Mouse (Mus musculus) hindbrain, embryonic 11.5 days (tissue): ENCODE results near the gene Rgs5. TPM values are rescaled to one million over a fixed set of nuclear protein-coding genes. Genes with fewer than 3 reads are reported as not detected.
A peak's percentile ranks its signal among the peaks of the same experiment; 100 is the strongest.

Experiments
- ATAC-seq: fragments of 200-750 bp; cut with Nextera tagmentation; 2 replicates; pipeline ENCODE4 v1.8.0; 2017; ENCODE audit warnings: mild to moderate bottlenecking, moderate TSS enrichment, moderate library complexity; ENCODE audit not compliant: low FRiP score
- DNase-seq: peaks from one replicate; pipeline ENCODE4 v3.0.0-alpha.2; 2015; ENCODE audit warnings: low spot score
- H3K27ac ChIP-seq: fragments of 300-500 bp; sonication (generic); 2 replicates; pipeline ENCODE4 v1.5.1; 2014; ENCODE audit warnings: mild to moderate bottlenecking, low read depth, low read length
- H3K27me3 ChIP-seq: fragments of 300-500 bp; sonication (generic); 2 replicates; pipeline ENCODE4 v1.6.1; 2014; ENCODE audit warnings: mild to moderate bottlenecking, low read length, moderate library complexity, mixed read lengths; ENCODE audit not compliant: control insufficient read depth, insufficient read depth
- H3K36me3 ChIP-seq: fragments of 300-500 bp; sonication (generic); 2 replicates; pipeline ENCODE4 v1.6.1; 2014; ENCODE audit warnings: mild to moderate bottlenecking, low read length, moderate library complexity, mixed read lengths; ENCODE audit not compliant: control insufficient read depth, insufficient read depth
- H3K4me1 ChIP-seq: fragments of 300-500 bp; sonication (generic); replicated peaks from 2 replicates; pipeline ENCODE4 v1.6.1; 2014; ENCODE audit warnings: low read length, mixed read lengths; ENCODE audit not compliant: control insufficient read depth, insufficient read depth
- H3K4me2 ChIP-seq: fragments of 300-500 bp; sonication (generic); replicated peaks from 2 replicates; pipeline ENCODE4 v1.6.1; 2014; ENCODE audit warnings: mild to moderate bottlenecking, low read depth, low read length
- H3K4me3 ChIP-seq: fragments of 300-500 bp; sonication (generic); 2 replicates; pipeline ENCODE4 v1.5.1; 2014; ENCODE audit warnings: low read depth, low read length
- H3K9ac ChIP-seq: fragments of 300-500 bp; sonication (generic); 2 replicates; pipeline ENCODE4 v1.6.1; 2014; ENCODE audit warnings: low read depth, low read length
- H3K9me3 ChIP-seq: fragments of 300-500 bp; sonication (generic); 2 replicates; pipeline ENCODE4 v1.6.1; 2016; ENCODE audit warnings: low read length; ENCODE audit not compliant: control insufficient read depth
- WGBS: fragments of 180-500 bp; shearing (Covaris S2); extraction: QIAGEN DNeasy Blood & Tissue Kit; methylation state at CpG from one replicate; pipeline ENCODE4 v1.1.7; 2014; 5-methylcytosine and 5-hydroxymethylcytosine counted together
- polyA plus RNA-seq: library from polyadenylated mRNA; unstranded; fragments of >200 nt; fragmentation: Nextera tagmentation; extraction: Ambion mirVana; gene quantifications from 2 replicates; pipeline ENCODE4 v1.2.1, GENCODE M21; 2014

Gene Rgs5
- polyA plus RNA-seq = 3.0 and 3.7 TPM in 2 replicates

- Histone ChIP-seq H3K27me3 (no peaks in the 10 kb centered on the region), H3K9ac (no peak within 1 kb of the TSS), H3K4me3 (no peak within 1 kb of the TSS), H3K36me3 (no peaks in the 10 kb centered on the region), H3K4me1 (no peaks in the 10 kb centered on the region), H3K9me3 (no peaks in the 10 kb centered on the region), H3K4me2 (no peak within 1 kb of the TSS), H3K27ac (no peak within 1 kb of the TSS)
- DNase-seq = peak; percentile 21
- 25% methylated on average over 8 of the region's 8 CpGs for WGBS
- ATAC-seq = no peak
Observed at GRCm38 (mm10) chr1:169655256-169655655, at the start of gene Rgs5. TSS of gene Rgs5 (plus strand) at chr1:169655501.

- ATAC-seq = no peak
- no peaks in the 10 kb centered on the region for H3K36me3 ChIP-seq
- H3K9ac ChIP-seq = no peak overlapping the region
- no peak overlapping the region for H3K4me3 ChIP-seq
- DNase-seq = no peak
- no peaks in the 10 kb centered on the region for H3K27me3 ChIP-seq
- 58% methylated on average over 3 of the region's 3 CpGs for WGBS
- H3K4me2 ChIP-seq = no peak overlapping the region
- no peak overlapping the region for H3K27ac ChIP-seq
- H3K9me3 ChIP-seq = no peaks in the 10 kb centered on the region
- no peaks in the 10 kb centered on the region for H3K4me1 ChIP-seq
Observed at GRCm38 (mm10) chr1:169606164-169606563, 49.1 kb upstream of the Rgs5 start.

GRCm38 (mm10) chr1:169629738-169630137 is 25.6 kb upstream of the Rgs5 start:
- H3K4me1 ChIP-seq = no peaks in the 10 kb centered on the region
- ATAC-seq = no peak
- no peak overlapping the region for H3K27ac ChIP-seq
- H3K27me3 ChIP-seq = no peaks in the 10 kb centered on the region
- H3K9ac ChIP-seq = no peak overlapping the region
- H3K4me3 ChIP-seq = no peak overlapping the region
- DNase-seq = no peak
- H3K36me3 ChIP-seq = no peaks in the 10 kb centered on the region
- H3K9me3 ChIP-seq = no peaks in the 10 kb centered on the region
- 92% methylated on average over 7 of the region's 7 CpGs for WGBS
- no peak overlapping the region for H3K4me2 ChIP-seq

GRCm38 (mm10) chr1:169637251-169637750 is 18.0 kb upstream of the Rgs5 start:
- WGBS = 73% methylated on average over 14 of the region's 14 CpGs
- ATAC-seq = no peak
- H3K27me3 ChIP-seq = no peaks in the 10 kb centered on the region
- no peak overlapping the region for H3K4me2 ChIP-seq
- no peak overlapping the region for H3K9ac ChIP-seq
- H3K4me3 ChIP-seq = no peak overlapping the region
- no peak overlapping the region for H3K27ac ChIP-seq
- no peaks in the 10 kb centered on the region for H3K9me3 ChIP-seq
- DNase-seq = no peak
- H3K4me1 ChIP-seq = no peaks in the 10 kb centered on the region
- no peaks in the 10 kb centered on the region for H3K36me3 ChIP-seq

DNA sequence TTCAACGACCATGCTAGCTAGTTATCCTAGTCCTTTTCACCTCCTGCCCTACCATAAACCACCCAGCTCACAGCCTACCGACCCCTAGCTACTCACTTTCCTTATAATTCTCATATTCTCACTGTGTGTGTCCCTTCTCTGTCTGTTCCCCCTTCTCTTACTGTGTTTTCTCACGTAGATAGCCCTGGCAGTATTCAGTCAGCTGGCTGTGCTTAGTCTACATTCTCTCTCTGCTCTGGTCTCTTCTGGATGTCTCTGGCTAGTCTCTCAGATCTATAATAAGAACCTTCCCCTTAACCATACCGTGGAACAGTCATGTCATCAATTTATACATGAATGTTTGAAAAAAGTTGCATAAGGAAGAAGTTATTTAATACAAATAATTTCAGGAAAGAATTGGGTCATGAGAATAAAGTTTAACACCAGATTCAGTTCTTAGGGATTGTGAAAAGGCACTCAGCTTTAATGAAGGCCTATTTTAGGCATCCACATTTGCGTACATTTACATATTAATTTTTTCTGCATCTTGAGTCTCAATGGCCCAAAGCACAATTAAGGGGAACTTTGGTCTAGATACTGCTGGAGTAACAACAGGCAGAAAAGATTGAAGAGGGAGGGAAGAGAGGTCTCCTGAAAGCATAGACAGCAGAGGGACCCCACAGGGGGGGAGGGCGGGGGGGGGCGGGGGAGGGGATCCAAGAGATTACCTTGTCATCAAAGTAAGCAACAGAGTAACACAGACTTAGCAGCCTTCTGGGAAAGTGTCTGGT is 10.2 kb upstream of the Rgs5 start:
- ATAC-seq (no peak), DNase-seq (no peak)
- H3K4me1 ChIP-seq = no peaks in the 10 kb centered on the region
- WGBS = 78% methylated on average over 7 of the region's 7 CpGs
- H3K4me3 ChIP-seq = no peak overlapping the region
- H3K27me3 ChIP-seq = no peaks in the 10 kb centered on the region
- no peaks in the 10 kb centered on the region for H3K9me3 ChIP-seq
- H3K27ac ChIP-seq = no peak overlapping the region
- no peak overlapping the region for H3K4me2 ChIP-seq
- H3K36me3 ChIP-seq = no peaks in the 10 kb centered on the region
- no peak overlapping the region for H3K9ac ChIP-seq

GRCm38 (mm10) chr1:169659479-169659878 is 4.2 kb downstream of the Rgs5 start:
- ATAC-seq (no peak), DNase-seq (no peak)
- 18% methylated on average over 4 of the region's 4 CpGs for WGBS
- H3K27me3 ChIP-seq = no peaks in the 10 kb centered on the region
- H3K4me2 ChIP-seq = no peak overlapping the region
- no peak overlapping the region for H3K27ac ChIP-seq
- H3K4me1 ChIP-seq = no peaks in the 10 kb centered on the region
- no peak overlapping the region for H3K9ac ChIP-seq
- no peak overlapping the region for H3K4me3 ChIP-seq
- H3K36me3 ChIP-seq = no peaks in the 10 kb centered on the region
- no peaks in the 10 kb centered on the region for H3K9me3 ChIP-seq

GRCm38 (mm10) chr1:169667328-169667727 is 12.0 kb downstream of the Rgs5 start:
- no peak for ATAC-seq
- no peak overlapping the region for H3K27ac ChIP-seq
- WGBS = 70% methylated on average over 4 of the region's 4 CpGs
- no peak overlapping the region for H3K4me2 ChIP-seq
- no peaks in the 10 kb centered on the region for H3K27me3 ChIP-seq
- H3K36me3 ChIP-seq = no peaks in the 10 kb centered on the region
- no peaks in the 10 kb centered on the region for H3K9me3 ChIP-seq
- H3K4me3 ChIP-seq = no peak overlapping the region
- DNase-seq = no peak
- H3K9ac ChIP-seq = no peak overlapping the region
- no peaks in the 10 kb centered on the region for H3K4me1 ChIP-seq

DNA sequence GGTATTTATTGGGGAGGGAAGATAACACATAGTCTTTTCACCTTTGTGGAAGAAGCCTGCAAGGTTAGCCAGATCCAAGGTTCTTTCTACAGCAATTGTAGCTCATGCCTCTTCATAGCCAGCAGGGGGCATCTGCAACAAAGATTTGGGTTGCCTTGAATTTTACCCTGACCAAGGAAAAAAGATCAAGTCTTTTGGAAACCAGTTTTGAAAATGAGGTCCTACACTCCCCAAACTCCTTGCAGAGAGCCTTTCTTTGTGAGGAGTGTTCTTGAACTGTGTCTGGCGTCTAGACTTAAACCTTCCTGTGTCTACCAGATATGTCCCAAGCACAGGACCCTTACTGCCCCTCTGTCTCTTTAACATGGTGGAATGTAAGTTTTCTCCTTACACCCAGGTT is 15.4 kb downstream of the Rgs5 start:
- DNase-seq (peak; percentile 78), ATAC-seq (peak; percentile 33; the same call in 1 of the 2 replicates)
- Histone ChIP-seq H3K27ac (no peak overlapping the region), H3K9me3 (no peaks in the 10 kb centered on the region), H3K4me1 (no peaks in the 10 kb centered on the region), H3K36me3 (no peaks in the 10 kb centered on the region), H3K9ac (no peak overlapping the region), H3K27me3 (no peaks in the 10 kb centered on the region), H3K4me2 (no peak overlapping the region), H3K4me3 (no peak overlapping the region)
- 55% methylated on average over 1 of the region's 1 CpGs for WGBS

DNA sequence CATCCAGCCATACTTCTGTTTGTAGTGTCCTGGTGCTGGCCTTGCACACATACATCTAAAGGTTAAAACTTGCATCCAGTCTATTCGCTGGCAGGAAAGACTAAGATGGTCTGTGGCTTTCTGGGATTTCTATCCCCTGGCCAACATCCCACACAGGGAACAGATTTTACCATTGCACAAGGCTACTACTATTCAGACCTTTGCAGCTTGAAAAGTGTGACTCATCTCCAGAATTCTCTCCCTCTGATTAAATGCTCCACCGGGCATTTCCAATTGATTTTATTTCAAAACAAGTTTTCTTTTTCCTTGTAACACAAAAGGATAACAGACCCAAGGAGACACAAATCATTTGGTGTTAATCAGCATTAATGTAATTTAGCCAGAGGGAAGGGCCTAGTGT is 16.5 kb downstream of the Rgs5 start:
- DNase-seq (no peak), ATAC-seq (no peak)
- WGBS = 89% methylated on average over 2 of the region's 2 CpGs
- Histone ChIP-seq H3K9me3 (no peaks in the 10 kb centered on the region), H3K4me1 (no peaks in the 10 kb centered on the region), H3K9ac (no peak overlapping the region), H3K4me2 (no peak overlapping the region), H3K27ac (no peak overlapping the region), H3K27me3 (no peaks in the 10 kb centered on the region), H3K36me3 (no peaks in the 10 kb centered on the region), H3K4me3 (no peak overlapping the region)
